9 mouse cellular contexts compared by ENCODE assay signal in the genomic region with DNA sequence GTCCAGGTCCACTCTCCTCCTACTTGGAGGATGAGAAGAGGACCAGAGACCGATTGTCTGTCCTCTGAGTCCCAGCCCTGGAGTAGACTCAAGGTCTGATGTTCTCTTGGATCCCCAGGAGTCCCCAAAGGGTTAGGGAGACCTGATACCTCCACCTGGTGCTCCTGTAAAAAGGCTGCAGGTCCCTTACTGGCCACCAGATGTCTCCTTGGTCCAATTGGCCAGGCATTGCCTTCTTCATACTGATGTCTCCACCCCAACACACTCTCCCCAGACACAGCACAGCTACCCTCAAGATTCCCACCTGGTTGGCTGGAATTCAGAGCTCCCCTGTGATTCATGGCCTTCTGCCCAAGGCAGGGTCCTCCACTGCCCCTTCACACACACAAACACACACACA. TPM values are rescaled to one million over a fixed set of nuclear protein-coding genes. Genes with fewer than 3 reads are reported as not detected.
A peak's percentile ranks its signal among the peaks of the same experiment; 100 is the strongest.
DNase-seq lines count a peak whose midpoint lies in the region; ATAC-seq and TF ChIP-seq lines count a peak whose summit lies in the region.
"Had no signal": no experiment of that assay in that cellular context is flagged by ENCODE, and none has a peak within 500 bp of the region (broad histone marks: within the 10 kb centered on the region; RNA-seq: fewer than 3 reads in every experiment).

No protein-coding gene starts in this region.

- H3K9me3 ChIP-seq in kidney, embryonic 15.5 days (replicated peaks), result no peaks in the 10 kb centered on the region
- H3K9me3 ChIP-seq in CH12.LX (replicated peaks; ENCODE audit: low read length), result no peaks in the 10 kb centered on the region
- no peaks in the 10 kb centered on the region for H3K9me3 ChIP-seq in embryonic facial prominence, embryonic 10.5 days
- H3K9me3 ChIP-seq in liver, embryonic 13.5 days (replicated peaks), result no peaks in the 10 kb centered on the region
- H3K9me3 ChIP-seq: megakaryocyte, embryonic 14.5 days had no signal

- H3K79me2 ChIP-seq in CH12.LX (replicated peaks; ENCODE audit: control insufficient read depth, extremely low read depth, insufficient read depth, poor library complexity, severe bottlenecking), result no peaks in the 10 kb centered on the region

- no peak overlapping the region for H3K4me3 ChIP-seq in kidney, embryonic 15.5 days (replicated peaks)
- H3K4me3 ChIP-seq in CH12.LX (replicated peaks in 1 of 3; ENCODE audit: low read depth in 2 of 3, low read length in 2 of 3, poor library complexity in 1 of 3), result no peak overlapping the region
- H3K4me3 ChIP-seq in embryonic facial prominence, embryonic 10.5 days, result no peak overlapping the region
- no peak overlapping the region for H3K4me3 ChIP-seq in liver, embryonic 13.5 days (replicated peaks)
- H3K4me3 ChIP-seq: megakaryocyte, embryonic 14.5 days had no signal

- in situ Hi-C loops in CH12.LX (cut with MboI; ENCODE audit: low pct_ligation_motif_present, low pct_unique_long_range_greater_than_20kb, low sequenced_read_pairs), result no loop called here

- TF ChIP-seq POLR2A in CH12.LX (IDR thresholded peaks at IDR 0.05; ENCODE audit: low read depth, low read length), result no peak

- no peak overlapping the region for H3K9ac ChIP-seq in kidney, embryonic 15.5 days
- H3K9ac ChIP-seq in CH12.LX (ENCODE audit: insufficient read depth, low read depth), result no peak overlapping the region
- no peak overlapping the region for H3K9ac ChIP-seq in liver, embryonic 13.5 days

- dilution Hi-C loops in CH12.LX (cut with MboI; ENCODE audit: extremely low pct_ligation_motif_present, extremely low pct_unique_long_range_greater_than_20kb, low sequenced_read_pairs), result no loop called here

- no peak overlapping the region for H3K4me2 ChIP-seq in kidney, embryonic 15.5 days
- no peak overlapping the region for H3K4me2 ChIP-seq in CH12.LX (ENCODE audit: insufficient read depth, low read depth, poor library complexity, severe bottlenecking)
- no peak overlapping the region for H3K4me2 ChIP-seq in liver, embryonic 13.5 days

- TF ChIP-seq RAD21 in CH12.LX (IDR thresholded peaks at IDR 0.05; ENCODE audit: low read depth, low read length), result peak; percentile 62

- peak; percentile 45 for DNase-seq in kidney, adult 11 months
- DNase-seq in CH12.LX (ENCODE audit: extremely low read depth) (peak; percentile 59), MN1 (ENCODE audit: low spot score) (no peak)
- DNase-seq in embryonic facial prominence, embryonic 10.5 days (ENCODE audit: low spot score), result peak; percentile 42
- DNase-seq in liver, embryonic 13.5 days, result peak; percentile 45
- peak; percentile 63 to 83 for DNase-seq in spleen, postnatal 4 days (ENCODE audit: low spot score in 2 of 2)

- no peaks in the 10 kb centered on the region for H3K36me3 ChIP-seq in kidney, embryonic 15.5 days
- no peaks in the 10 kb centered on the region for H3K36me3 ChIP-seq in CH12.LX (replicated peaks in 1 of 2; ENCODE audit: control insufficient read depth in 1 of 2, insufficient read depth in 1 of 2, low read length in 1 of 2)
- no peaks in the 10 kb centered on the region for H3K36me3 ChIP-seq in embryonic facial prominence, embryonic 10.5 days (replicated peaks)
- H3K36me3 ChIP-seq in liver, embryonic 13.5 days, result no peaks in the 10 kb centered on the region

- ATAC-seq in kidney, embryonic 15.5 days (replicated peaks; ENCODE audit: low FRiP score), result no peak
- ATAC-seq in activated CD4-positive, CD25-positive, alpha-beta regulatory T cell, adult 4 months, result peak; percentile 73
- peak; percentile 17; the same call in 1 of the 2 replicates for ATAC-seq in liver, embryonic 13.5 days (ENCODE audit: low read depth)

- 75% methylated on average over 1 of the region's 1 CpGs for WGBS in kidney, embryonic 15.5 days
- WGBS in embryonic facial prominence, embryonic 10.5 days, result 39% methylated on average over 1 of the region's 1 CpGs
- WGBS in liver, embryonic 13.5 days (ENCODE audit: insufficient replicate concordance), result 14% methylated on average over 1 of the region's 1 CpGs

- peaks cover 60% of the 10 kb centered on the region for H3K27me3 ChIP-seq in kidney, embryonic 15.5 days
- H3K27me3 ChIP-seq in CH12.LX (replicated peaks), result peaks cover 23% of the 10 kb centered on the region
- peaks cover 50% of the 10 kb centered on the region for H3K27me3 ChIP-seq in embryonic facial prominence, embryonic 10.5 days (replicated peaks; ENCODE audit: low read depth, poor library complexity, severe bottlenecking)
- H3K27me3 ChIP-seq in liver, embryonic 13.5 days, result peaks cover 22% of the 10 kb centered on the region

- TF ChIP-seq EP300 in CH12.LX (IDR thresholded peaks at IDR 0.05; ENCODE audit: low read length), result no peak

- peak; percentile 72 to 79 for TF ChIP-seq CTCF in CH12.LX (conservative IDR thresholded peaks at IDR 0.05 in 1 of 2, IDR thresholded peaks at IDR 0.05 in 1 of 2; ENCODE audit: low read depth in 2 of 2, low read length in 2 of 2)

- H3K4me1 ChIP-seq in kidney, embryonic 15.5 days, result peaks cover 21% of the 10 kb centered on the region
- H3K4me1 ChIP-seq in CH12.LX (ENCODE audit: control insufficient read depth in 1 of 2, insufficient read depth in 2 of 2), result peaks cover 6 to 14% of the 10 kb centered on the region in 2 experiments
- peaks cover 36% of the 10 kb centered on the region for H3K4me1 ChIP-seq in embryonic facial prominence, embryonic 10.5 days
- peaks cover 49% of the 10 kb centered on the region for H3K4me1 ChIP-seq in liver, embryonic 13.5 days (replicated peaks)

- H3K27ac ChIP-seq in kidney, embryonic 15.5 days, result no peak overlapping the region
- H3K27ac ChIP-seq in CH12.LX (ENCODE audit: insufficient read depth, low read depth), result no peak overlapping the region
- no peak overlapping the region for H3K27ac ChIP-seq in embryonic facial prominence, embryonic 10.5 days (replicated peaks)
- no peak overlapping the region for H3K27ac ChIP-seq in liver, embryonic 13.5 days

TF ChIP-seq in CH12.LX, 34 proteins besides CTCF, POLR2A, EP300 and RAD21:
- 0 out of 2 replicates have a peak, but pooled peaks have one; percentile 27 for TF ChIP-seq MAX (IDR thresholded peaks at IDR 0.05; ENCODE audit: low read length)
- no peak for TF ChIP-seq PAX5 (IDR thresholded peaks at IDR 0.05; ENCODE audit: low read length)
- TF ChIP-seq JUND (conservative IDR thresholded peaks at IDR 0.05; ENCODE audit: low read depth, low read length), result no peak
- no peak for TF ChIP-seq ZMIZ1 (IDR thresholded peaks at IDR 0.05; ENCODE audit: low read depth, low read length)
- TF ChIP-seq SMC3 (IDR thresholded peaks at IDR 0.05; ENCODE audit: low read depth, low read length), result peak; percentile 85
- no peak for TF ChIP-seq ZNF384 (IDR thresholded peaks at IDR 0.05; ENCODE audit: low read depth, low read length)
- no peak for TF ChIP-seq TBP (conservative IDR thresholded peaks at IDR 0.05; ENCODE audit: low read depth, low read length)
- TF ChIP-seq ZC3H11A (IDR thresholded peaks at IDR 0.05; ENCODE audit: low read depth, low read length), result peak; percentile 12; the same call in 1 of the 2 replicates
- TF ChIP-seq GABPA (IDR thresholded peaks at IDR 0.05; ENCODE audit: insufficient replicate concordance, low read depth, low read length), result no peak

RNA-seq across cellular contexts. Expression of a gene that starts 22.8 kb away (rescaled TPM):
- polyA plus RNA-seq in kidney, embryonic 15.5 days (2015; fragmentation: Nextera tagmentation; extraction: Ambion mirVana), result 18.9 and 19.9 TPM in 2 replicates
- 21.0 and 24.6 TPM in 2 replicates for total RNA-seq in CH12.LX (2012; rRNA removed)
- total RNA-seq in CH12.LX (2014; rRNA removed), result 18.9 and 19.1 TPM in 2 replicates
- polyA plus RNA-seq in CH12.LX (2012; ENCODE audit: insufficient read length, low read depth), result 14.0 and 16.5 TPM in 2 replicates
- 10 to 100 TPM; 16.2 to 31.6 TPM for polyA plus RNA-seq in activated CD4-positive, CD25-positive, alpha-beta regulatory T cell, adult 4 months (2017; shearing (Covaris generic))
- 23.3 and 23.8 TPM in 2 replicates for polyA plus RNA-seq in embryonic facial prominence, embryonic 10.5 days (2016; fragmentation: Nextera tagmentation; extraction: Ambion mirVana)
- 6.7 and 7.1 TPM in 2 replicates for polyA plus RNA-seq in liver, embryonic 13.5 days (2015; fragmentation: Nextera tagmentation; extraction: Ambion mirVana)

RNA-seq across cellular contexts. Expression of a gene that starts 22.9 kb away (rescaled TPM):
- 48.9 and 53.3 TPM in 2 replicates for polyA plus RNA-seq in kidney, embryonic 15.5 days (2015; fragmentation: Nextera tagmentation; extraction: Ambion mirVana)
- total RNA-seq in CH12.LX (2012; rRNA removed) (30.3 and 34.4 TPM in 2 replicates), CH12.LX (2014; rRNA removed) (18.5 and 19.9 TPM in 2 replicates)
- polyA plus RNA-seq in CH12.LX (2012; ENCODE audit: insufficient read length, low read depth), result 40.4 and 54.8 TPM in 2 replicates
- polyA plus RNA-seq in activated CD4-positive, CD25-positive, alpha-beta regulatory T cell, adult 4 months (2017; shearing (Covaris generic)), result 10 to 100 TPM; 65.5 to 69.1 TPM
- polyA plus RNA-seq in embryonic facial prominence, embryonic 10.5 days (2016; fragmentation: Nextera tagmentation; extraction: Ambion mirVana), result 50.3 and 50.8 TPM in 2 replicates
- polyA plus RNA-seq in liver, embryonic 13.5 days (2015; fragmentation: Nextera tagmentation; extraction: Ambion mirVana), result 19.9 and 21.5 TPM in 2 replicates
